Mouse (Mus musculus) ES-E14 (cell line): ENCODE measurements around the gene Elovl3. TPM values are rescaled to one million over a fixed set of nuclear protein-coding genes. Genes with fewer than 3 reads are reported as not detected.

ENCODE experiments used
- DNase-seq: peaks from one replicate; pipeline ENCODE4 v3.0.0-alpha.2; 2013; ENCODE audit warnings: low read depth, low spot score
- H3K27ac ChIP-seq: 2 replicates; pipeline ENCODE4 v1.5.1; 2012; ENCODE audit warnings: low read depth, mild to moderate bottlenecking, low read length, moderate library complexity, mixed read lengths; ENCODE audit not compliant: poor library complexity, insufficient read depth, severe bottlenecking
- H3K36me3 ChIP-seq: 2 replicates; pipeline ENCODE4 v1.6.1; 2012; ENCODE audit warnings: mild to moderate bottlenecking, low read length, moderate library complexity, mixed read lengths; ENCODE audit not compliant: control insufficient read depth, poor library complexity, insufficient read depth, severe bottlenecking
- H3K4me1 ChIP-seq, 2 experiments: fragments of 150-350 bp in 1 of 2; sonication (generic) in 1 of 2; 2 replicates each; pipeline ENCODE4 v1.6.1; 2012; ENCODE audit warnings: low read length in 2 of 2, mild to moderate bottlenecking in 1 of 2, mixed read lengths in 1 of 2; ENCODE audit not compliant: control insufficient read depth in 2 of 2, insufficient read depth in 2 of 2, poor library complexity in 1 of 2
- H3K4me3 ChIP-seq, 2 experiments: fragments of 150-350 bp in 1 of 2; sonication (generic) in 1 of 2; 2 replicates each; pipeline ENCODE4 v1.5.1; 2012; ENCODE audit warnings: low read length in 2 of 2, low read depth in 1 of 2, mild to moderate bottlenecking in 1 of 2, mixed read lengths in 1 of 2; ENCODE audit not compliant: insufficient read depth in 1 of 2, poor library complexity in 1 of 2, severe bottlenecking in 1 of 2
- H3K9ac ChIP-seq: 2 replicates; pipeline ENCODE4 v1.6.1; 2012; ENCODE audit warnings: low read depth, mild to moderate bottlenecking, low read length, mixed read lengths; ENCODE audit not compliant: poor library complexity, insufficient read depth, severe bottlenecking
- H3K9me3 ChIP-seq: fragments of 150-350 bp; sonication (generic); 2 replicates; pipeline ENCODE4 v1.6.1; 2012; ENCODE audit warnings: low read depth, mild to moderate bottlenecking, low read length; ENCODE audit not compliant: control insufficient read depth, insufficient read depth
- CHD2 ChIP-seq: IDR thresholded peaks from 2 replicates; pipeline ENCODE4 v1.6.1; 2014; ENCODE audit warnings: mild to moderate bottlenecking, low read depth, low read length, inconsistent platforms
- HCFC1 ChIP-seq: IDR thresholded peaks from 2 replicates; pipeline ENCODE4 v1.6.1; 2012; ENCODE audit warnings: low read length, inconsistent platforms, borderline replicate concordance; ENCODE audit not compliant: insufficient read depth
- MAFK ChIP-seq: IDR thresholded peaks from 2 replicates; pipeline ENCODE4 v1.6.1; 2014; ENCODE audit warnings: mild to moderate bottlenecking, low read depth, low read length, inconsistent platforms; ENCODE audit not compliant: insufficient read depth
- ZC3H11A ChIP-seq: IDR thresholded peaks from 2 replicates; pipeline ENCODE4 v1.6.1; 2012; ENCODE audit warnings: low read depth, mild to moderate bottlenecking, inconsistent platforms, low read length, borderline replicate concordance
- ZNF384 ChIP-seq: IDR thresholded peaks from 2 replicates; pipeline ENCODE4 v1.6.1; 2012; ENCODE audit warnings: low read depth, low read length, inconsistent platforms
- in situ Hi-C, 2 experiments: fragments of 600-800 bp; cut with MboI; formaldehyde crosslinking; loops; one replicate each; pipeline ENCODE4 v1.15.1; 2025; ENCODE audit warnings: low sequenced_read_pairs in 2 of 2, inconsistent platforms in 1 of 2; ENCODE audit not compliant: unreplicated experiment in 2 of 2
- total RNA-seq: library from RNA; depleted of rRNA; stranded (reverse); fragments of 300-350 nt; gene quantifications from 2 replicates; pipeline ENCODE4 v1.2.3, GENCODE M21; 2012

Elovl3 gene
- total RNA-seq, 1 experiment: 0.22 TPM

DNA sequence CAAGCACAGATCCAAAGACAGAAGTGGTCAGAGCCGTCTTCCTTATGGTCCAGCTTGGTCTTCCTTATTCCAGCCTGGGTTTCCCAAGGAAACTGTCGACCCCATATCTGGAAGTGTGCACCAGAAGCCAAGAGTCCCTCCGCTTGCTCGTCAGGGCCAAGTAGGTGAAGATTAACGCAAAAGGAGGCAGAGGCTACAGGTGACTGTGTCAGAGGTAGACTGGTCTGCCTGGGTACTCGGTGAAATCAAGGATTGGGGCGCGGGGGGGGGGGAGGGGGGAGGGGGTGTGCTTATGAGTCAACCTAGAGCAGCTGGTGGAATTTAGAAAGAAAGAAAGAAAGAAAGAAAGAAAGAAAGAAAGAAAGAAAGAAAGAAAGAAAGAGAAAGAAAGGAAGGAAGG lies 414 bp upstream of the Elovl3 start:
- Histone ChIP-seq H3K27ac (no peak overlapping the region), H3K9me3 (no peaks in the 10 kb centered on the region), H3K9ac (no peak overlapping the region), H3K4me1 (0 out of 4 replicates have a peak, but pooled peaks cover 0 to 3% of the 10 kb centered on the region in 2 experiments), H3K36me3 (no peaks in the 10 kb centered on the region), H3K4me3 (0 out of 4 replicates have a peak overlapping the region, but pooled peaks of 1 of the 2 experiments have one; percentile 6)
- no peak for TF ChIP-seq ZC3H11A
- TF ChIP-seq HCFC1: no peak
- TF ChIP-seq MAFK: no peak
- TF ChIP-seq CHD2: no peak
- no peak for TF ChIP-seq ZNF384
- in situ Hi-C loops: loop anchor here (10.0 kb wide), 1 partner anchor 124 kb away; no protein-coding TSS in a partner anchor
- no peak for DNase-seq

DNA sequence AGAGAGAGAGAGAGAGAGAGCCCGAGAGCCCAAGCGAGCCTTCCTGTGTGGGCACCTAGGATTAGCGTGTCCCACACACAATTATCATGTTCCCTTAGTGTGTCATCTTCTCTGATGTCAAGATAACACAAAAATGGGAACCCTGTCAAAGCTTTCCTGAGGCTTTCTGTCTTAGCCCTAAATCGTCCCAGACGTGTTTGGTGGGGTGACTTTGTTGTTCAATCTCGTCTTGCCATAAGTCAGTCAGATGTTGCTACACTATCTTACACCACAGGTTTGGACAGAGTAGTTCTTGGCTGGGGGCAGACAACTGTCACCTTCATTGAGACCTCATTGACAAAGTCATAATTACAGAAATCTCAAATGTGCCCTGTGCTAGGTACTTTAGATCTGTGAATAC lies 880 bp downstream of the Elovl3 start:
- TF ChIP-seq ZC3H11A (no peak), HCFC1 (no peak), MAFK (no peak), ZNF384 (no peak), CHD2 (no peak)
- no peak for DNase-seq
- no peaks in the 10 kb centered on the region for H3K9me3 ChIP-seq
- no peak overlapping the region for H3K27ac ChIP-seq
- H3K4me3 ChIP-seq: no peak overlapping the region
- no peak overlapping the region for H3K9ac ChIP-seq
- in situ Hi-C loops: loop anchor here (10.0 kb wide), 1 partner anchor 122 kb away; no protein-coding TSS in a partner anchor
- H3K4me1 ChIP-seq: 0 out of 4 replicates have a peak, but pooled peaks cover 1 to 3% of the 10 kb centered on the region in 2 experiments
- no peaks in the 10 kb centered on the region for H3K36me3 ChIP-seq

DNA sequence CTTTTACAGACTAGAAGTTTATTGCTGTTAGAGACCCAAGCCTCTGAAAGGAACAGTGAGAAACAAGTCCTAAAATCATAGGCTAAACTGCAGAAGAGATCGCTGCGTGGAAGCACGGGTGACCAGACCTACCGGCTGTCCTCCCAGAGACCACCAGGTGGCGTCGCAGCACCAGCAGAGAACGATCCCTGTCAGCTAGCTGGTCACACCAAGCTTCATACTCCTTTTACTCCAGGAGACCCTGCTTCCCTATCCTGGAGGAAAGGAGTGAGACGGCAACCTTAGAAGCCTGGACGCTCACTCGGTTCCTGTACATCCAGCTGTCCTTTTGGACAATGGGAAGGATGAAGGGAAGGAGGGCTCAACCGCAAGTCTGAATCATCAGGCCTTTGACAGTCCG lies 3.6 kb downstream of the Elovl3 start:
- Histone ChIP-seq H3K9me3 (no peaks in the 10 kb centered on the region), H3K27ac (no peak overlapping the region), H3K9ac (peak overlapping the region; percentile 32)

DNA sequence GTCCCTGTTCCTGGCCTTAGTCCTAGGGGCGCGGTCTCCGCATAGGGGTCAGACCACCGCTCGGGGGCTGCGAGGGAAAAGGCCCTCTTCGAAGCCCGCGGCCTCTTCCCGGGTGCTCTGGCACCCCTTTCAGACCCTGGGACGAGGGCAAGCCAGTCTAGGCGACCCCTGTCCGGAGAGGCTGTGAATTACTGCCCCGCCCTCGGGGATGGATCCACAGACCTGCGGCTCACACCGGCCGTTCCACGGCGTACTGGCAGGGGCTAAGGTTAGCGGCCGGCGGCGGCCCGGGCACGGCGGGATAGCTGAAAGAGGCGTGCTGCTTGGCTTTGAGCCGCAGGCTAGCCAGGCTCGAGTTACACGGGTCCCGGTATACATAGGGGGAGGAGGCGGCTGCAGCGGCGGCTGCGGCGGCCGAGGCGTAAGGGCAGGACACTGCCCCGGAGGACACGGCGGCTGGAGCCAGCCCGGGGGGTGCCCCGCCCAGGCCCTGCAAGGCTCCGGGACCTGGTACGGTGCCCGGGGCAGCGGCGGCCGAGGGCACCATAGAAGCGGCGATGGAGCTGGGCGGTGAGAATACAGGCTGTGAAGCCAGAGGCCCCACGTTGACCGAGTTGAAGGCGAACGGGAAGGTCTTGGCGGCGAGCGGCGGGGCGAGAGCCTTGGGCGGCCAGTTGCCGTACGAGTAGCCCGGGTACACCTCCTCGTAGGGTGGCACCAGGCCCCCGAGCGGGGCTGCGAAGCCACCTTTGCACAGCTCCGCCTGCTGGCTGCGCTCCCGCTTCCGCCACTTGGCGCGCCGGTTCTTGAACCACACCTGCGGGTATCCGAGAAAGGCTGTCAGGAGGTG lies 4.3 kb downstream of the Elovl3 start:
- no peaks in the 10 kb centered on the region for H3K9me3 ChIP-seq
- no peaks in the 10 kb centered on the region for H3K36me3 ChIP-seq
- peak overlapping the region; percentile 51 to 53 for H3K4me3 ChIP-seq
- no peak for TF ChIP-seq ZNF384
- no peak for TF ChIP-seq MAFK
- TF ChIP-seq HCFC1: no peak
- no peak for TF ChIP-seq ZC3H11A
- TF ChIP-seq CHD2: no peak
- H3K4me1 ChIP-seq: 0 out of 4 replicates have a peak, but pooled peaks cover 2 to 3% of the 10 kb centered on the region in 2 experiments
- no peak for DNase-seq
- H3K27ac ChIP-seq: no peak overlapping the region
- in situ Hi-C loops: loop anchor here (10.0 kb wide), 1 partner anchor 119 kb away; no protein-coding TSS in a partner anchor
- peak overlapping the region; percentile 32 for H3K9ac ChIP-seq

More for the DNA sequence above, 3.6 kb downstream of the Elovl3 start:
- H3K36me3 ChIP-seq: no peaks in the 10 kb centered on the region
- in situ Hi-C loops: loop anchor here (10.0 kb wide), 1 partner anchor 120 kb away; no protein-coding TSS in a partner anchor
- DNase-seq: peak; percentile 78
- peak overlapping the region; percentile 51 to 53 for H3K4me3 ChIP-seq
- 0 out of 4 replicates have a peak, but pooled peaks cover 2 to 3% of the 10 kb centered on the region in 2 experiments for H3K4me1 ChIP-seq
- TF ChIP-seq ZC3H11A: peak; percentile 63; the same call in 1 of the 2 replicates
- TF ChIP-seq ZNF384: no peak
- TF ChIP-seq CHD2: no peak
